Mouse (Mus musculus): Measurements from ENCODE around the gene Zfp945. TPM values are rescaled to one million over a fixed set of nuclear protein-coding genes. Genes with fewer than 3 reads are reported as not detected.
"Not testable (repeated sequence)": the region's sequence is repeated elsewhere in the genome, so short reads cannot be mapped to it uniquely, and the experiment has no call there.

Gene Zfp945
- polyA plus RNA-seq (2015; fragmentation: Nextera tagmentation; extraction: Ambion mirVana), result 28.4 and 29.5 TPM in 2 replicates

DNA sequence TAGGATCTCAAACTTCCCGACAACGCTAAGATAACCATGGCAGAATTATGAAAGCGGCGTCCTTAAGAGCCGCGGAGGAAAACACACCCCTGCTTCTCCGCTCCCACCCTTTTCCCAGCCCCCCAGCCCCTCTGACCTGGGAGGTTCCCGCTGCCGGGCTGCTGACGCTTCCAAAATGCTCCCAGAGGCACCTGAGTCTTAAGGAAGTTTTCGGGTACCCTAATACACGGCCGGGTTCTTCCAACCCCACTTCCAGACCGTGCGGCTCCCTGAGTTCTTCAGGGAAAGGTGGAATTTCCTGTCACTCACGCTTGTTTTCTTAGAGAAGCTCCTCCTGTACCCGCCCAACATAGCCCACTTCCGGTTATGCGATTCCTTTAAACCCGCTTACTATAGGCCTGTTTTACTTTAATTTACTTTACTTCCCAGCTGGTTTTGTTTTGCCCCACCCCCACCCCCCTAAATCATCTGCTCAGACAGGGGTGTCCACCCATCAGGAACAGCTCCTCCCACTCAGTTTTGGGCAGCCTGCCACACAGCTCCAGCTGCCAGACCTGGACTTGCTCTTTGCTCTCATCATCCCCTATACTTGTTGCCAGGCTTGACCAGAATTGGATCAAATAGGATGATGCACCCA is at the start of gene Zfp945:
Gene Zfp945 (minus strand): TSS at position 290 of the 637 bp plus-strand sequence.
- Histone ChIP-seq H3K4me3 (peak within 1 kb of the TSS; percentile 66), H3K9me3 (peaks cover 3% of the 10 kb centered on the region; the same call in 1 of the 2 replicates), H3K27me3 (no peaks in the 10 kb centered on the region), H3K4me2 (replicated peaks) (peak within 1 kb of the TSS; percentile 71), H3K27ac (peak within 1 kb of the TSS; percentile 85), H3K4me1 (peaks cover 12% of the 10 kb centered on the region), H3K9ac (peak within 1 kb of the TSS; percentile 80), H3K36me3 (peaks cover 21% of the 10 kb centered on the region)
- ATAC-seq (ENCODE audit: low FRiP score, low read depth), result peak; percentile 97
- WGBS, result under 1% methylated on average over 20 of the region's 20 CpGs

DNA sequence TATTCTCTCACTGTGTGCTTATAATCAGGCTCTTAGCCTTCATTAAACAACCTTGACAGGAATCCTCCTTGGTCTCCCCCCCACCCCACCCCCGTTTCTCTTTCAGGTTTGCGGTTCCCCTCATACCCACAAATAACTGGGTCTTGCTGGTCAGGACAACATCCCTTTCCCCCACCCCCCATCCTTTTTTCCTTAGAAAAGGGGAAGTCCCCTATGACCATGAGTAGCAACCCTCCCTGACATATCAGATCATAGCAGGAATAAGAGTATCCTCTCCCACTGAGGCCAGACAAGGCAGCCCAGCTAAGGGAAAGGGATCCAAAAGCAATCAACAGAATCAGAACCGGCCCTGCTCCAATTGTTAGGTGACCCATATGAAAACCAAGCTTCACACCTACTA is 21.4 kb upstream of the Zfp945 start:
- Histone ChIP-seq H3K4me1 (no peaks in the 10 kb centered on the region), H3K27ac (no peak overlapping the region), H3K4me2 (replicated peaks) (no peak overlapping the region), H3K9ac (no peak overlapping the region), H3K4me3 (no peak overlapping the region), H3K9me3 (0 out of 2 replicates have a peak, but pooled peaks cover 11% of the 10 kb centered on the region), H3K27me3 (no peaks in the 10 kb centered on the region), H3K36me3 (no peaks in the 10 kb centered on the region)
- WGBS, result 93% methylated on average over 3 of the region's 3 CpGs
- ATAC-seq (ENCODE audit: low FRiP score, low read depth), result no peak

DNA sequence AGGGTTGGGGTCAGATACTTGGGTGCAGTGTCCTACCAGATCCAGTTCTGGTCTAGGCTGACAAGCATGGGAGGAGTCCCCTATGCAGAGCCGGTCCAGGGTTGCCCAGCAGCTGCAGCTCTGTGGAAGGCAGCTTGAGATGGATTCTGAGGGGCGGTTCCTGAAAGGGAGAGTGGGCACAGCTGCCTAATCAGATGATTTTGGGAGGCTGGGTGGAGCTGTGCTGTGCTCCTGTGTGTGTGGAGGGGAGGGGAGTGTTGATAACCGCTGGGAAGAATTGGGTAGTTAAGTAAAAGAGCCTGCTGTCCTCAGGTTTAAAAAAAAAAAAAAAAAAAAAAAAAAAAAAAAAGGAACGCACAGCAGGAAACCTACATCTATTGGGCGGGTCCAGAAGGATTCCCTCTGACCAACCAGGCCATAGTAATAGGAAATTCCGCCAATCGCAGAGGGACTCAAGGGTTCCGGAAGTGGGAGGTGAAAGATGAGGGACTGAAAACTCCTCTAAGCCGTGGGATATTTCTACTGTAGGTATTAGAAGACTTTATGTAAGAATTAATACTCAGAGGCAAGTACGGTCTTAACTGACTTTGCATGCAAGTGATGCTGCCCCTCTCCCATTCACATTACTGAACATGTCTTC is 17.2 kb upstream of the Zfp945 start:
- Histone ChIP-seq H3K9me3 (0 out of 2 replicates have a peak, but pooled peaks cover 7% of the 10 kb centered on the region), H3K4me1 (no peaks in the 10 kb centered on the region), H3K27me3 (no peaks in the 10 kb centered on the region), H3K27ac (no peak overlapping the region), H3K4me3 (no peak overlapping the region), H3K4me2 (replicated peaks) (no peak overlapping the region), H3K36me3 (no peaks in the 10 kb centered on the region), H3K9ac (no peak overlapping the region)
- 69% methylated on average over 10 of the region's 10 CpGs for WGBS
- no peak for ATAC-seq (ENCODE audit: low FRiP score, low read depth)

DNA sequence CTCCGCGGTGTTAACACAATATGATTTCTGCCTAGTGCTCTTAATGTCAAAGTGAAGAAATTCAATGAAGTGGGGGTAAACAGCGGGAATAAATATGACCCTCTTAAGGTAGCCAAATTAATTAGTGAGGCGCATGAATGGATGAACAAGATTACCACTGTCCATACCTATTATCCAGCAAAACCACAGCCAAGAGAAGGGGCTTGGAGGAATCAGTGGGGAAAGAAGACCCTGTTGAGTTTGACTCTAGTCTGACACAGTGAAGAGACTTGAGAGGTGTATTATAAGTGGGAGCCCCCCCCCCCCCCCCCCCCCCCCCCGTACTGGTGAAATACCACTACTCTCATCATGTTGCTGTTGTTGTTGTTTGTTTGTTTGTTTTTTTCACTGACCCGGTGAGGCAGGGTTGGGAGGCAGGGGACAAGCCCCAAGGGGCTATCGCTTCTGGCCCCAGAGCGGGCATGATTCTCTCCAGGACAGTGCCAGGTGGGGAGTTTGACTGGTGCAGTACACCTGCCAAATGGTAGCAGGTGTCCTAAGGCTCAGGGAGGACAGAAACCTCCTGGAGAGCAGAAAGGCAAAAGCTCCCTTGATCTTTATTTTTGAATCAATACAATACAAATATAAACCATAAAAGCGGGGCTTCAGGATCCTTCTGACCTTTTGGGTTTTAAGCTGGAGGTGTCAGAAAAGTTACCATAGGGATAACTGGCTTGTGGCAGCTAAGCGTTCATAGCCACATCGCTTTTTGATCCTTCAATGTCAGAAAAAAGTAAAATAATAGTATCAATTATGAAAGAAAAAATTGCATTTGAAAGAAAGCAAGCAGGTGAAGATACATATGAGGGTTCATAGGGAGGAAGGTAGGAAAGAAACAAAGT is 10.7 kb upstream of the Zfp945 start:
- Histone ChIP-seq H3K9me3 (peaks cover 8% of the 10 kb centered on the region), H3K27me3 (no peaks in the 10 kb centered on the region), H3K36me3 (no peaks in the 10 kb centered on the region), H3K9ac (no peak overlapping the region), H3K4me3 (no peak overlapping the region), H3K4me1 (no peaks in the 10 kb centered on the region), H3K4me2 (replicated peaks) (no peak overlapping the region), H3K27ac (no peak overlapping the region)
- WGBS, result 92% methylated on average over 10 of the region's 11 CpGs
- ATAC-seq (ENCODE audit: low FRiP score, low read depth), result no peak

DNA sequence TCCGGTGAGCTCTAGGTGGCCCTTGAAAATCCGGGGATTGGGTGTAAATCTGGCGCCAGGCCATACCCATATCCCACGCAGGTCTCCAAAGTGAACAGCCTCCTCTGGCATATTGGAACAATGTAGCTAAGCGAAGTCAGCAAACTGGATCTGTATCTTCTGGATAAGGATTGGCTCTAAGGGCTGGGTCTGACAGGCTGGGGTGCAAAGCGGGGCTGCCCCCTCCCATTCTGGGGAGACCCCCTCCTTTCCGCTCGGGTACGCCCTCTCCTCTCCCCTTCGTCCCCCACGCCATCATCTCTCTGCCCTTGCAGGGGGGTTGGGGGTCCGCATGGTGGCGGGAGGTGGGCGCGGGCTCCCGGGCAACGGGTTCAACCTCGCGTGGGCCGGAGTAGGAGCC is 9.4 kb upstream of the Zfp945 start:
- H3K4me3 ChIP-seq, result no peak overlapping the region
- no peaks in the 10 kb centered on the region for H3K4me1 ChIP-seq
- no peaks in the 10 kb centered on the region for H3K27me3 ChIP-seq
- H3K9ac ChIP-seq, result no peak overlapping the region
- 83% methylated on average over 16 of the region's 20 CpGs for WGBS
- no peak overlapping the region for H3K4me2 ChIP-seq (replicated peaks)
- ATAC-seq (ENCODE audit: low FRiP score, low read depth), result no peak; the same call in 1 of the 2 replicates
- no peaks in the 10 kb centered on the region for H3K36me3 ChIP-seq
- H3K27ac ChIP-seq, result no peak overlapping the region
- peaks cover 8% of the 10 kb centered on the region for H3K9me3 ChIP-seq

DNA sequence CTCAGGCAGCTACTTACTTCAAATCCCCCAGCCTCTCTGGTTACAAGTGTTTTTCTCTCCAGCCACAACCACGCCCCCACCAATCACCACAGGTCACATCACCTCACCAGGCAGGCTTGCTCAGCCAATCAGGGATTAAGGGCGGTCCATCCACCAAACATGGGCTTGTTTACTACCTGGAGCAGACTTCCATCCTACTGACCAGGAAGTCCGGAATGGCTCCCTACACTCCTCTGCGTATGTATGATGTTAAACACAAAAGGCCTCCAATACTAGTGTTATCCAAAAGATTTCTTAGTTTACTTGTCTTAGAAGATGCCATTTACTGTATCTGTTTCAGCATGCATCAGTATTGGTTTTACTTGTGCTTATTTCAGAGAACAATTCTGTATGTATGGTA is 8.6 kb upstream of the Zfp945 start:
- not testable (repeated sequence) for H3K4me3 ChIP-seq; H3K4me2 ChIP-seq (replicated peaks); H3K9ac ChIP-seq; H3K27me3 ChIP-seq; H3K4me1 ChIP-seq; H3K36me3 ChIP-seq; H3K27ac ChIP-seq; H3K9me3 ChIP-seq; ATAC-seq (ENCODE audit: low FRiP score, low read depth)
- WGBS, result 84% methylated on average over 4 of the region's 4 CpGs

DNA sequence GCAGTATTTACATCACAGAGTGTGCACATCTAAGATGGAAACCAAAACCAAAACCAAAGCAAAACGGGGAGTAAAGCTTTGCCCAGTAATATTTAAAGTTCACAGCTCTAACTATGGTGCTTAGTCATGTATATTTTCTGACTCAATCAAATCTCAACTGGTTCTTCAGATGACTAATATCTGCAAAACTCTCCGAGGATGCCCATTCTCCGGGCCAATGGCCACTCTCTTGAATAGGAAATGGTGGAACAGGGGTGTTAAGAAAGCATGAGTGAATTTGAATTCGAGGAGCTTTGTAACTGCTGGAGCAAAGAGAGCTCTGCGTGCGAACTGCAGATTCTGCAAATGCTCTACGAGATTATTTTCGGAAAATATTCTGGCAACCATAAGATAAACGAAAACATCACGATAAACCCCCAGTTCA is 501 bp downstream of the Zfp945 start:
- peak overlapping the region; percentile 66 for H3K4me3 ChIP-seq
- peaks cover 12% of the 10 kb centered on the region for H3K4me1 ChIP-seq
- H3K27me3 ChIP-seq, result no peaks in the 10 kb centered on the region
- peak overlapping the region; percentile 71 for H3K4me2 ChIP-seq (replicated peaks)
- 2% methylated on average over 10 of the region's 10 CpGs for WGBS
- peak overlapping the region; percentile 80 for H3K9ac ChIP-seq
- peaks cover 25% of the 10 kb centered on the region for H3K36me3 ChIP-seq
- peak overlapping the region; percentile 85 for H3K27ac ChIP-seq
- peaks cover 3% of the 10 kb centered on the region; the same call in 1 of the 2 replicates for H3K9me3 ChIP-seq
- 0 out of 2 replicates have a peak, but pooled peaks have one; percentile 13 for ATAC-seq (ENCODE audit: low FRiP score, low read depth)

DNA sequence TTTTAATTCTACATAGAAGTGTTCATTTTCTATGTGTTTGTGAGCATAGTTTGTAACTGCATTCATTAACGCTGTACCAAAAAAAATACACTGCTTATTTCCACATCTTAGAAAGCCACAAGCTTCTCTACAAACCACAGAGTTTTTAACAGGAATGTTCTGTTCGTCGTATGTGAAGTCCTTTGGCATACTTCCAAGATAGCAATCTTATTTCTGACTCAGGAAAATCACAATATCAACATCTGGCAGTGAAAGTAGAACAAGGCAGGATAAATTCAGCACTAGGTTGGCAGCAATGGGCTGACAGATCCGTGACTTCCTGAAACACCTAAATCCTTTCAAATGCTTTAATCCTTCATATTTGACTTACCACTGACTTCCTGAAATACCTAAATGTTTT is 45.8 kb downstream of the Zfp945 start:
- Histone ChIP-seq H3K36me3 (no peaks in the 10 kb centered on the region), H3K27ac (no peak overlapping the region), H3K4me3 (no peak overlapping the region), H3K9ac (no peak overlapping the region), H3K4me1 (no peaks in the 10 kb centered on the region), H3K4me2 (replicated peaks) (no peak overlapping the region), H3K27me3 (no peaks in the 10 kb centered on the region), H3K9me3 (no peaks in the 10 kb centered on the region)
- ATAC-seq (ENCODE audit: low FRiP score, low read depth), result no peak
- 51% methylated on average over 4 of the region's 4 CpGs for WGBS

DNA sequence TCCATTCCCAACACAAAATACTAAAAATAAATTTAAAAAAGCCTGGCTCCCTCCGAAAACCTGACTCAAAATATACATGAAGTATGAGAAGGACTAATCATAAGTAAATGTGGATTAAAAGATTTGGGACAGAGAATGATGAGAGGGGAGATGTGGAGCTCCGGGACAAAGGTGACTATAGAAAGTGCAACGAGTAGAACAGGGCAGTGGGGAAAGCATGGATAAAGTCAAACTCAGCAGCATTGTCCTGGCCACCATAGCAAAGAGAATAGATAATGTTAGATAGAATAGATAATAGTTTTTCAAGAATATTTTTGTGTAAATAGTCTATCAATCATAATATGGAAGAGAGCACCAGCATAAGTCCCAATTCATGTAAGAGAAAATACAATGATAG is 48.7 kb downstream of the Zfp945 start:
- Histone ChIP-seq H3K27ac (no peak overlapping the region; the same call in 1 of the 2 replicates), H3K9ac (peak overlapping the region; percentile 89), H3K4me3 (peak overlapping the region; percentile 69), H3K9me3 (no peaks in the 10 kb centered on the region), H3K27me3 (no peaks in the 10 kb centered on the region), H3K4me2 (replicated peaks) (peak overlapping the region; percentile 59), H3K36me3 (peaks cover 11% of the 10 kb centered on the region), H3K4me1 (no peaks in the 10 kb centered on the region)
- 82% methylated on average over 3 of the region's 3 CpGs for WGBS
- no peak for ATAC-seq (ENCODE audit: low FRiP score, low read depth)

DNA sequence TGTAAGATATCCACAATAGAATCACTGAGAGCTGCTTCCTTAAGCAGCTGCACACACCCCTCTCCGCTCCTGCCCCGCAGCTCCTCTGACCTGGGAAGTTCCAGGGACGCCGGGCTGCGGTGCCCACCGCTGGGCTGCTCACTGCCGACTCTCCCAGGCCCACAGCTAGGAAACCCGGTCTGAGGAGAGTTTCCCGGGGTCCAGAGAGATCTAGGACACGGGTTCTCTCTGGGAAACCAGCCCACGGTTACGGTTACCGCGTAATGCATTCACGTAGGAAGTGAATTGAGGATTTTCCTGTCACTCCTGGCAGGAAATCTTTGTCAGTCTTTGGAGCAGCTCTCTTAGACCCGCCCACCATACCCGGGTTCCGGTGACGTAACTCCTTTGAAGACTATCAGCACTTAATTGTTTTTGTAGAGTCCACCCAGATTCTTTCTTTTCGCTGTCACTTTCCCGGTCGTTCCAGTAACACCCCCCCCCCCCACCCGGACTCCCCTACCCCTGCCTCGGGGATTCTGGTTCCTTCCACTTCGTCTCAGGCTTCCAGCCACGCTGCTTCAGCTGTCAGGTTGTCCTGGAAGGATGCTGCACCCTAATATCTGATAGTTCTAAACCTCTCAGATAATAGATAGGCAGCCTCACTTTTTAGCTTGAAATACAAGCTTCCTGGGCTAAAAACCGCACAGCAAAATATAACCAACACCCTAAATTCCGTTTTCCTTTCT is 49.3 kb downstream of the Zfp945 start:
- no peaks in the 10 kb centered on the region for H3K27me3 ChIP-seq
- H3K4me2 ChIP-seq (replicated peaks), result peak overlapping the region; percentile 59
- H3K4me1 ChIP-seq, result no peaks in the 10 kb centered on the region
- peak overlapping the region; percentile 89 for H3K9ac ChIP-seq
- no peaks in the 10 kb centered on the region for H3K9me3 ChIP-seq
- H3K4me3 ChIP-seq, result peak overlapping the region; percentile 69
- H3K27ac ChIP-seq, result peak overlapping the region; percentile 87
- under 1% methylated on average over 28 of the region's 28 CpGs for WGBS
- ATAC-seq (ENCODE audit: low FRiP score, low read depth), result peak; percentile 97
- peaks cover 11% of the 10 kb centered on the region for H3K36me3 ChIP-seq

DNA sequence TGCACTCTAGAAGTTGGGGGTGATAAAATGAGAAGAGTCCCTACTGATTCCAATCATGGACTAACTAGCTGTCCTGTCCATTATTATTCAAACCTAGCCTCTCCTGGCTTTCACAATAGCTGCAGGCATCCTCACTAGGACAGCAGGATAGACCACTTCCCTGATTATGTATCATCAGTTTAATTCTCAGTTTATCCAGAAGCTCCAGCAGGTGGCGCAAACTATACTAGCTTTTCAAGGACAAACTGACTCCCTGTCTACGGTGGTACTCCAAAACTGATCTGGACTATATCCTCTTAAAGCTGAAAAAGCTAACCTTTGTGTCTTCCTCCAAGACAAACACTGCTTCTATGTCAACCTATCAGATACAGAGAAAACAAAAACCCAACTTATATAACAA is 67.2 kb downstream of the Zfp945 start:
- Histone ChIP-seq H3K36me3 (peaks cover 2% of the 10 kb centered on the region; the same call in 1 of the 2 replicates), H3K4me2 (replicated peaks) (no peak overlapping the region), H3K4me3 (no peak overlapping the region), H3K9me3 (0 out of 2 replicates have a peak, but pooled peaks cover 3% of the 10 kb centered on the region), H3K27me3 (no peaks in the 10 kb centered on the region), H3K27ac (no peak overlapping the region), H3K4me1 (no peaks in the 10 kb centered on the region), H3K9ac (no peak overlapping the region)
- no peak for ATAC-seq (ENCODE audit: low FRiP score, low read depth)
- WGBS, result 61% methylated on average over 2 of the region's 2 CpGs
